Mouse (Mus musculus): ENCODE measurements around the gene Cnga1. TPM values are rescaled to one million over a fixed set of nuclear protein-coding genes. Genes with fewer than 3 reads are reported as not detected.

The Cnga1 gene
- polyA plus RNA-seq, 1 experiment from 2014 or later: not detected

Other genes with a start within 250 kb of the Cnga1 start
- 7.8 and 9.0 TPM in 2 replicates for gene Corin, start 139.8 kb downstream of the Cnga1 start, polyA plus RNA-seq (2014; fragmentation: Nextera tagmentation; extraction: Ambion mirVana)
- 27.3 and 27.4 TPM in 2 replicates for gene Nfxl1, start 84.6 kb downstream of the Cnga1 start, polyA plus RNA-seq (2014; fragmentation: Nextera tagmentation; extraction: Ambion mirVana)
- gene Zar1, start 63.0 kb downstream of the Cnga1 start, polyA plus RNA-seq (2014; fragmentation: Nextera tagmentation; extraction: Ambion mirVana): 1.0 and 1.6 TPM in 2 replicates
- 6.5 and 6.6 TPM in 2 replicates for gene Gm5868, start 56.7 kb downstream of the Cnga1 start, polyA plus RNA-seq (2014; fragmentation: Nextera tagmentation; extraction: Ambion mirVana)
- 0.25 and 0.45 TPM in 2 replicates for gene Nipal1, start 3.5 kb upstream of the Cnga1 start, polyA plus RNA-seq (2014; fragmentation: Nextera tagmentation; extraction: Ambion mirVana)
- gene Txk, start 108.5 kb upstream of the Cnga1 start, polyA plus RNA-seq (2014; fragmentation: Nextera tagmentation; extraction: Ambion mirVana): not detected in 2 replicates
- gene Tec, start 224.2 kb upstream of the Cnga1 start, polyA plus RNA-seq (2014; fragmentation: Nextera tagmentation; extraction: Ambion mirVana): 3.3 and 4.5 TPM in 2 replicates

Data from midbrain, embryonic 11.5 days (tissue).